Mouse (Mus musculus) megakaryocyte, embryonic 14.5 days (primary cell): Measurements from ENCODE around the gene Magi3.

Source experiments
- FLI1 ChIP-seq: IDR thresholded peaks from 2 replicates; pipeline ENCODE4 v1.6.1; 2012; ENCODE audit warnings: low read length, inconsistent platforms, mixed read lengths
- GATA1 ChIP-seq: IDR thresholded peaks from 3 replicates; pipeline ENCODE4 v1.6.1; 2012; ENCODE audit warnings: mixed read lengths, low read length, inconsistent platforms, borderline replicate concordance

DNA sequence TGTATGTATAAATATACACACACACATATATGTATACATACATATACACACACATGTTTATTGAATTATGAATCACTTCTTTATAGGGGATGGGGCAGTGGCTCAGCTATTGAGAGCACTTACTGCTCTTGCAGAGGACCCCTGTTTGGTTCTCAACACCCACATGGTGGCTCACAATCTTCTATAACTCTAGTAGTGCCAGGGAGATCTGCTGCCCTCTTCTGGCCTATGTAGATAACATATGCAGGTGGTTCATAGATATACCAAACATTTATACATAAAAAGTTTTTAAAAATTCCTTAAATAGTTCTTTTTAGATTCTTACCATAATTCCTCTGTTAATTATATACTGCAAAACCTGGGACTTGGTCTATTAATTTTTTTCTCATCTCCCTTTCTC, 141.4 kb downstream of the Magi3 start:
- TF ChIP-seq GATA1 (no peak), FLI1 (no peak)
